Mouse (Mus musculus) thymus, postnatal 4 days (tissue): Measurements from ENCODE around the gene Kif1a.
A peak's percentile ranks its signal among the peaks of the same experiment; 100 is the strongest.

Experiments
- DNase-seq: peaks from one replicate; pipeline ENCODE4 v3.0.0; 2021

The Kif1a gene

DNA sequence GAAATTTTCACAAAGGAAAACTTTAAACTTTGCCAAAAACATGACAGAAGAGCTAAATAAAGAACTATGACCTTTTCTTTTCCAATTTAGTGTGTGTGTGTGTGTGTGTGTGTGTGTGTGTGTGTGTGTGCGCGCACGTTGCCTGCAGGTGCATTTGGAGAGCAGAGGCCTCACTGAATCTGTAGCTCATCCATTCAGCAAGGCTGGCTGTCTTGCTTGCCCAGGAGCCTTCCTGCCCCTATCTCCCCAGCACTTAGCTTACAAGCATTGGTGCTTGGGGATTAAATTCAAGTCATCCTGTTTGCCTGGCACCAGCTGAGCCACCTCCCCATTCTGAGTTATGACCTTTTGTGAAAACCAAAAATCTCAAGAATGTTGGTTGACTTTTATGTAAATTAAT, 9.2 kb downstream of the Kif1a start:
- no peak for DNase-seq

GRCm38 (mm10) chr1:93085136-93085535, 16.6 kb downstream of the Kif1a start:
- DNase-seq = no peak

DNA sequence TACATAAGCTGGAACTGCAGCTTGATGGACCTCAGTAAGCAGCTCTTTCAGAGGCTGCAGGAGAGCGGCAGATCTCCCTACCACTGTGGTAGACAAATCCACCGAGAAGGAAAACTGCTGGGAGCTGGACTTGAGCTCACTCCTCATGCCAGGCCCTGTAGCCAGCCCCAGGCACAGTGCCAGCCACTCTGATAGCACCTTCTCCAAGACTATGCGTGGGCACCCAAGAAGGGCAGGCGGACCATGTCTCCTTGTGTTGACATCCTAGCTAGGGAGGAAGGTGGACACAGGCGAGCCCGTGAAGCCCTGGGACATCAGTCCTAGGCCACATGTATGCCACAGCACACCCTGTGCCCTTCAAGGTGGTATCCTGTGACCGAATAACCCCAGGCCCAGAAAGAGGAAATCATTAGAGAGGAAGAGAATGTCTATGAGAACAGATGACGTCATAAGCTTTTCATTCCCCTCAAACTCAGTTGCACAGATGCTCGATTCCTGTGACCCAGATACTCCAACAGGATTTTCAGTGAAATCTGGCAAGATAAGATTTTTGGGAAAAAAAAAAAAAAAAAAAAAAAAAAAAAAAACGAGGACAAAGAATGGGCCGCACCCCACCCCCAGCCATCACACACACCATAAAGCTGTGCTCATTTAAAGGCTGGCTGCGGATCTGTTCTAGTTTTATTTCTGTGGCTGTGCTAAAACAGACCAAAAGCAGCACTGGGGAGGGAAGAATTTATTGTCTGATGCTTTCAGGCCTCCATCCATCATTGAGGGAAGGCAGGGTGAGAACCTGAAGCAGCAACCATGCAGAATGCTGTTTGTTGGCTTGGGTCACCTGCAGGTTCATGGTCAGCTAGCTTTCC, 18.1 kb downstream of the Kif1a start:
- no peak for DNase-seq

DNA sequence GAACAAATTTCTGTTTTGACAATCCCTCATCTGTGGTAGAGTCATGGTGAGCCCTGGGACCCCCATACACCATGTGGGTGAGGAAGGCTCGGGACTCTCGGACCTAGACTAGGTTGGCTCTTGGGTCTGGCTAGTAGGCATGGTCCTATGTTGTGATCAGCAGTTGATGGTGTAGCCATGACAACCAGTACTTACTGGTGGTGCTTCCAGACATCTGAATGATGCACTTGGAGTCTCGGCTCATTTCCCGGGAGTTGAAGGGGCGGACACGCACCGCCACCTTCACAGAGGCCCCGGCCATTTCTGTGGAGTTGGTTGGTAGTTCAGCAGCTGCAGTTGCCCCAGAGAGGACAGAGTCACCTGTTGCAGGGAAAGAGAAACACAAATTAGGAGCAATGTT, 19.6 kb downstream of the Kif1a start:
- no peak for DNase-seq

GRCm38 (mm10) chr1:93080930-93081589, 20.7 kb downstream of the Kif1a start:
- DNase-seq = peak; percentile 49

DNA sequence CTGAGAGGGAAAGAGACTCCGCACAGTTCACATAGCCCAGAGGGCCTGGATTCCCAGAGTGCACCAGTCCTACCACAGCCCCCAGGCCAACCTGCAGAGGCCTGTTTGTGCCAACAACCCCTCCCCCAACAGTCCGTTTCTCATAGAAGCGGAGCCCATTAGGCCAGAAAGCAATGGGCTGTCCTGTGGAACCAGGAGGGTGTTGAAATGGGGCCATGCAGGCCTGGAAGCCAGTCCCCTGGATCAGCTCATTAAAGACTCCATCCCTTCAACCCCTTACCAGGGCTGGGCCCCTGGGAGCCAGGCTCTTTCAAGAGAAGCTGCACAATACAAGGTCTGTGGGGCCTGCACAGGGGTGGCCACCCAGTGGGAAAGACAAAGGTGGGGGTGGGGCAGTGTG, 22.1 kb downstream of the Kif1a start:
- DNase-seq = no peak

DNA sequence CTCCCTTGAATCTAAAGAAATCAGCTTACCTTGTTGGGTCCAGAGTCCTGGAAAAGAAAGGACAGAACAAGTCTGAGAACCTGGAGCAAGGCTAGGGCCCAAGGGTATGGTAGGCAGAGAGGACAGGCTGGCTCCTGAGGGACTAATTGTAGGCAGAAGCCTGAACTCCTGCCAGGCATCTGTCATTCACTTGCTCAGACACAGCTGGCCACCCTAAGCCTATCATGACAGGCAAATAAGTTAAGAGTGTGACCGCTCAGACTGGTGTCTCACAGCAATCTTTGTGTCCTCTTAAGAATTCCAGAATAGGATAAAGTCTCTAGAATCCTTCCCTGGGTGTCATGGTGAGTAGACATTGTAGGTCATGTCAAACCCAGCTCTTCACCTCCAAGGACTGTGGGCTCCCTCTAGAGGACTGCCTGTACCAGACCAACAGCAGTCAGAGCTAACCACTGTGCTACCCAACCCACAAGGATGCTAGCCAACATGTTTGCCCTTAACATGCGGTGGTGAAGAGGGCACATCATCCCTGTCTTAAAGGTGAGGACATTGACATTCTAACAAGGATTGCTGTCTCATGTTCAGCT, 29.4 kb downstream of the Kif1a start:
- DNase-seq = peak; percentile 15

- DNase-seq = no peak
Observed at GRCm38 (mm10) chr1:93071487-93071971, 30.2 kb downstream of the Kif1a start.

GRCm38 (mm10) chr1:93070881-93071280, 30.9 kb downstream of the Kif1a start:
- DNase-seq = no peak

- DNase-seq = no peak
Observed at GRCm38 (mm10) chr1:93068553-93068952, 33.2 kb downstream of the Kif1a start.

GRCm38 (mm10) chr1:93065654-93066053, 36.1 kb downstream of the Kif1a start:
- DNase-seq = no peak

GRCm38 (mm10) chr1:93063694-93064093, 38.1 kb downstream of the Kif1a start:
- no peak for DNase-seq

DNA sequence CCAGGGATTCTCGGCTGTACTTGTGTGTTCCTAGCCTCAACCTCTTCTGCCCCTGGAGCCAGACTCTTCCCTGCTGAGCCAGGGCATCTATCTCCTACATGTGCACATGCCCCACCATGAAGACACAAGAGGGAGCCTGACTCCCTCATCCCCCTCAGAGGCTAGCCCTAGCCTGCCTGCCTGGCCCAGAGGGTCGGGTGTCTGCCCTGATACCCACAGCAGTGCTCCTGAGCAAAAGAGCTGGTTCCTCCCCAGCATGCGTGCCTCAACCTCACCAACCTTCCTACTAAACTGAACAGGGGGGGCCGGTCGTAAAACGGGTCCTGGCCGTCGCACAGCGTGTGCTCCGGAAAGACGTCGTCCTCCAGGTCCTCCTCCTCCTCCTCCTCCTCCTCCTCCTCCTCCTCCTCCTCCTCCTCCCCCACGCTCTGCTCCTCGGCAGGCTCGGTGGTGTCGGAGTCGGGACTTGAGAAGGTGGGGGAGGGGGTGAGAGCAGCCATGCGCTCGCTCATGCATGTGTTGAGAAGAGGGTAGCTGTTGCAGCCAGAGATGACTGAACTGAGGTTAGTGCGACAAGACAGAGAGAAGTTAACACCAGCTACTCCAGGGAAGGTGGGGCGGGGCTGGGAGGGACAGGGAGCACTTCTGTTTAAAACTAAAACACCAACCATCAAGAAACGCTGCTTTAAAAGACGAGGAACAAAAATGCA, 50.5 kb downstream of the Kif1a start:
- no peak for DNase-seq

GRCm38 (mm10) chr1:93050071-93050470, 51.7 kb downstream of the Kif1a start:
- no peak for DNase-seq

- DNase-seq = no peak
Observed at GRCm38 (mm10) chr1:93046153-93046789, 55.5 kb downstream of the Kif1a start.

- DNase-seq = no peak
Observed at GRCm38 (mm10) chr1:93035981-93036380, 65.8 kb downstream of the Kif1a start.

- DNase-seq = no peak
Observed at GRCm38 (mm10) chr1:93033989-93034388, 67.8 kb downstream of the Kif1a start.

- DNase-seq = no peak
Observed at GRCm38 (mm10) chr1:93031199-93031598, 70.6 kb downstream of the Kif1a start.

- DNase-seq = no peak
Observed at GRCm38 (mm10) chr1:93030060-93030459, 71.7 kb downstream of the Kif1a start.

GRCm38 (mm10) chr1:93029387-93029786, 72.4 kb downstream of the Kif1a start:
- no peak for DNase-seq

GRCm38 (mm10) chr1:93026600-93026999, 75.2 kb downstream of the Kif1a start:
- DNase-seq = no peak

DNA sequence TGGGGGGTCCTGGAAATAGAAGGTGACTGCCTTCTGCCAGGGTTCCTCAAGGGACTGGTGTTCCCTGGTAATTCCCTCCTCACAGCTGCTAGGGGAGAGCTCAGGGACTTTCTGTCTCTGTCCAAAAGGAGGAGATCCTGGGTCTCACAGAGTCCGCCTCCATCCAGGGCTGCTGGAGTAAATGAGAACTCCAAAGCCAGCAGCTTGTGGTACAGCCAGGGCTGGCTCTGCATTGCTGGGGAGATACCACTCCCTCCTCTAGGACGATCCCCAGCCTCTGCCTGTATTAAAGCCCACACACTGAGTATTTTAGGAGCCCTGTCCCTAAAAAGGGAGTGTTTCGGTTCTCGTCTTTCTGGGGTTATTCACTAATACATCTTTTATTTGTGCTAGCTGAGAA, 81.1 kb downstream of the Kif1a start:
- no peak for DNase-seq

DNA sequence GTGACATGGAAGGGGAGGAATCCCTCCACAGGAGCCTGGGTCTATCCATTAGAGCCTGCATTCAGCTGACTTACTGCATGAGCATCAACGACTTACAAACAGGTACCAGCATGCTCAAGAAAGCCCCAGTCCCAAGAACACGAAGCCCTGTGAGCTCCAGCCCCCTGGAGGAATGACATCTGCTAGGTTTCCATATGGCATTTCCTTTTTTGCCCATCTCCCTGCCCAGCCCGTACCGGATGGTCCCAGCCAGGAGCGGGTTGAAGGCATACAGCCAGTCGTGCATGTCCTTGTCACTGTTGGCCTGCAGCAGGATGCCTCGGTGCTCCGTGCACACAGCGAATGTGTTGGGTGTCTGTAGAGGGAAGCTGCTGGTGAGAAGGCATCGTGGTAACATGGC, 83.0 kb downstream of the Kif1a start:
- no peak for DNase-seq
